13 mouse cellular contexts compared by ENCODE assay signal in the genomic region with DNA sequence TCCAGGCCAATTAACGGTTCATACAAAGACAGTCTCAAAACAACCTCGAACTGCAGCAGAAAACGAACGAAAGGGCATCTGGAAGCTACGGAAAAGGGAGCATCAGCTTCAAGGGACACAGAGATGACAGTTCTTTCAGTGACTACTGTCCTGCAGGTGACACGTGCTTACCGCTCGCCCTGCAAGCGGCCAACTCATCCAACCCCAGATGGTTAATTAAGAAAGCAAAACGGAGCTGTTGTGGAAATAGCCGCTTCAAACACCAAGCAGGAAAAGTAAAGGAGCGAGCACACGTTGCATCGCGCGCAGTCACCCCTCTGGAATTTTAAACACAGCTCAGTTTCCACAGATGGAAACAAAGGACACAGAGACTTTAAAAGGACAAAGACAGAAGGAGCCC. TPM values are rescaled to one million over a fixed set of nuclear protein-coding genes. Genes with fewer than 3 reads are reported as not detected.
DNase-seq lines count a peak whose midpoint lies in the region; ATAC-seq and TF ChIP-seq lines count a peak whose summit lies in the region.
"Had no signal": no experiment of that assay in that cellular context is flagged by ENCODE, and none has a peak within 500 bp of the region (broad histone marks: within the 10 kb centered on the region; RNA-seq: fewer than 3 reads in every experiment).

No protein-coding gene starts in this region.

- no peak for TF ChIP-seq RAD21 in CH12.LX (IDR thresholded peaks at IDR 0.05; ENCODE audit: low read depth, low read length)

- in situ Hi-C loops in CH12.LX (cut with MboI; ENCODE audit: low pct_ligation_motif_present, low pct_unique_long_range_greater_than_20kb, low sequenced_read_pairs): loop anchor here (5.0 kb wide), 1 partner anchor 208 kb away; no protein-coding TSS in a partner anchor

- dilution Hi-C loops in CH12.LX (cut with MboI; ENCODE audit: extremely low pct_ligation_motif_present, extremely low pct_unique_long_range_greater_than_20kb, low sequenced_read_pairs): no loop called here

- no peak for TF ChIP-seq POLR2A in CH12.LX (IDR thresholded peaks at IDR 0.05; ENCODE audit: low read depth, low read length)

- no peak for TF ChIP-seq EP300 in CH12.LX (IDR thresholded peaks at IDR 0.05; ENCODE audit: low read length)

- no peak for ATAC-seq in heart, embryonic 13.5 days (ENCODE audit: extremely low read depth, insufficient number of reproducible peaks, low FRiP score, low TSS enrichment)
- ATAC-seq in hindbrain, postnatal 0 days: no peak
- ATAC-seq: forebrain, embryonic 13.5 days had no signal

- peak overlapping the region; percentile 79; the same call in 1 of the 2 replicates for H3K27ac ChIP-seq in heart, embryonic 13.5 days (replicated peaks)
- peak overlapping the region; percentile 72 for H3K27ac ChIP-seq in CH12.LX (ENCODE audit: insufficient read depth, low read depth)
- H3K27ac ChIP-seq in hindbrain, postnatal 0 days: 0 out of 2 replicates have a peak overlapping the region, but pooled peaks have one; percentile 41
- H3K27ac ChIP-seq: forebrain, embryonic 13.5 days; limb, embryonic 13.5 days; liver, embryonic 15.5 days; midbrain, embryonic 12.5 days had no signal

- no peak overlapping the region for H3K4me2 ChIP-seq in heart, embryonic 13.5 days
- no peak overlapping the region for H3K4me2 ChIP-seq in CH12.LX (ENCODE audit: insufficient read depth, low read depth, poor library complexity, severe bottlenecking)
- H3K4me2 ChIP-seq in hindbrain, postnatal 0 days (ENCODE audit: low read depth, low read length): no peak overlapping the region
- H3K4me2 ChIP-seq: forebrain, embryonic 13.5 days; limb, embryonic 13.5 days; liver, embryonic 15.5 days; midbrain, embryonic 12.5 days had no signal

- H3K36me3 ChIP-seq in heart, embryonic 13.5 days: peaks cover 26% of the 10 kb centered on the region
- H3K36me3 ChIP-seq in CH12.LX (replicated peaks in 1 of 2; ENCODE audit: control insufficient read depth in 1 of 2, insufficient read depth in 1 of 2, low read length in 1 of 2): peaks cover 45 to 86% of the 10 kb centered on the region in 2 experiments
- peaks cover 2% of the 10 kb centered on the region; the same call in 1 of the 2 replicates for H3K36me3 ChIP-seq in hindbrain, postnatal 0 days (ENCODE audit: insufficient read depth, low read length)
- H3K36me3 ChIP-seq: liver, embryonic 15.5 days; midbrain, embryonic 12.5 days had no signal

- H3K4me1 ChIP-seq in heart, embryonic 13.5 days: peaks cover 45% of the 10 kb centered on the region
- H3K4me1 ChIP-seq in CH12.LX (ENCODE audit: control insufficient read depth in 1 of 2, insufficient read depth in 2 of 2): peaks cover 29 to 83% of the 10 kb centered on the region in 2 experiments
- H3K4me1 ChIP-seq in hindbrain, postnatal 0 days (ENCODE audit: insufficient read depth, low read length): peaks cover 10% of the 10 kb centered on the region

- no peak for DNase-seq in heart, postnatal 4 days
- no peak for DNase-seq in CH12.LX (ENCODE audit: extremely low read depth)
- peak; percentile 68 for DNase-seq in brain, adult 2 months (ENCODE audit: low read depth, low spot score)
- DNase-seq in hindbrain, postnatal 0 days (ENCODE audit: low spot score): no peak
- no peak for DNase-seq in gastrocnemius, postnatal 14 days
- no peak for DNase-seq in frontal cortex, postnatal 10 days (ENCODE audit: low spot score in 2 of 2)
- DNase-seq: adrenal gland, postnatal 25 days; lung, postnatal 14 days had no signal

- no peaks in the 10 kb centered on the region for H3K9me3 ChIP-seq in heart, embryonic 13.5 days
- no peaks in the 10 kb centered on the region for H3K9me3 ChIP-seq in CH12.LX (replicated peaks; ENCODE audit: low read length)
- H3K9me3 ChIP-seq in hindbrain, postnatal 0 days (ENCODE audit: low read length): no peaks in the 10 kb centered on the region
- H3K9me3 ChIP-seq: forebrain, embryonic 13.5 days; limb, embryonic 13.5 days; liver, embryonic 15.5 days; midbrain, embryonic 12.5 days had no signal

- H3K4me3 ChIP-seq in heart, embryonic 13.5 days: no peak overlapping the region
- no peak overlapping the region for H3K4me3 ChIP-seq in CH12.LX (replicated peaks in 1 of 3; ENCODE audit: low read depth in 2 of 3, low read length in 2 of 3, poor library complexity in 1 of 3)
- H3K4me3 ChIP-seq in hindbrain, postnatal 0 days (ENCODE audit: low read length): no peak overlapping the region
- H3K4me3 ChIP-seq: forebrain, embryonic 13.5 days; limb, embryonic 13.5 days; liver, embryonic 15.5 days; midbrain, embryonic 12.5 days had no signal

- no peaks in the 10 kb centered on the region for H3K27me3 ChIP-seq in heart, embryonic 13.5 days (replicated peaks)
- H3K27me3 ChIP-seq in CH12.LX (replicated peaks): no peaks in the 10 kb centered on the region
- no peaks in the 10 kb centered on the region for H3K27me3 ChIP-seq in hindbrain, postnatal 0 days (ENCODE audit: insufficient read depth, low read length)
- H3K27me3 ChIP-seq: forebrain, embryonic 13.5 days; limb, embryonic 13.5 days; liver, embryonic 15.5 days; midbrain, embryonic 12.5 days had no signal

- H3K79me2 ChIP-seq in CH12.LX (replicated peaks; ENCODE audit: control insufficient read depth, extremely low read depth, insufficient read depth, poor library complexity, severe bottlenecking): peaks cover 24% of the 10 kb centered on the region

- 70% methylated on average over 16 of the region's 16 CpGs for WGBS in heart, embryonic 13.5 days
- 62% methylated on average over 16 of the region's 16 CpGs for WGBS in hindbrain, postnatal 0 days

- no peak for TF ChIP-seq CTCF in CH12.LX (conservative IDR thresholded peaks at IDR 0.05 in 1 of 2, IDR thresholded peaks at IDR 0.05 in 1 of 2; ENCODE audit: low read depth in 2 of 2, low read length in 2 of 2)
- no peak for TF ChIP-seq CTCF in hindbrain, postnatal 0 days (IDR thresholded peaks at IDR 0.05; ENCODE audit: low read depth)

- intact Hi-C loops in gastrocnemius, postnatal 14 days (cut with DNase I; ENCODE audit: low total_unique reads): no loop called here

- H3K9ac ChIP-seq in heart, embryonic 13.5 days: no peak overlapping the region
- H3K9ac ChIP-seq in CH12.LX (ENCODE audit: insufficient read depth, low read depth): no peak overlapping the region
- H3K9ac ChIP-seq in hindbrain, postnatal 0 days (replicated peaks; ENCODE audit: low read length): no peak overlapping the region
- H3K9ac ChIP-seq: forebrain, embryonic 13.5 days; limb, embryonic 13.5 days; liver, embryonic 15.5 days; midbrain, embryonic 12.5 days had no signal

TF ChIP-seq in CH12.LX, 34 proteins besides CTCF, POLR2A, EP300 and RAD21:
- TF ChIP-seq BHLHE40 (IDR thresholded peaks at IDR 0.05; ENCODE audit: low read depth, low read length): peak; percentile 55
- no peak for TF ChIP-seq MAZ (IDR thresholded peaks at IDR 0.05; ENCODE audit: low read depth, low read length)
- TF ChIP-seq CHD2 (IDR thresholded peaks at IDR 0.05; ENCODE audit: low read length): no peak
- TF ChIP-seq JUN (IDR thresholded peaks at IDR 0.05; ENCODE audit: insufficient read depth, low read depth, low read length): no peak

RNA-seq across cellular contexts. Expression of gene Fnbp1, which starts 52.2 kb away (rescaled TPM):
- 17.6 and 18.7 TPM in 2 replicates for polyA plus RNA-seq in heart, embryonic 13.5 days (2015; fragmentation: Nextera tagmentation; extraction: Ambion mirVana)
- total RNA-seq in heart, postnatal 4 days (2021): 10 to 100 TPM; 52.9 to 59.1 TPM
- total RNA-seq in CH12.LX (2012; rRNA removed) (39.2 and 50.5 TPM in 2 replicates), CH12.LX (2014; rRNA removed) (20.7 and 29.6 TPM in 2 replicates)
- 133 and 147 TPM in 2 replicates for polyA plus RNA-seq in CH12.LX (2012; ENCODE audit: insufficient read length, low read depth)
- 20.1 and 24.1 TPM in 2 replicates for total RNA-seq in hindbrain, postnatal 0 days (2014; rRNA removed)
- 31.0 and 32.1 TPM in 2 replicates for polyA plus RNA-seq in hindbrain, postnatal 0 days (2015; fragmentation: Nextera tagmentation; extraction: Ambion mirVana)
- total RNA-seq in gastrocnemius, postnatal 14 days (2021): 10 to 100 TPM; 16.5 to 21.1 TPM
